Mouse (Mus musculus): ENCODE results near the gene Cuedc2.

Cuedc2 gene

GRCm38 (mm10) chr19:46338942-46339286 is 412 bp upstream of the Cuedc2 start:
- DNase-seq, result no peak

- peak in 1 of 2 experiments; percentile 33 for DNase-seq
Measured at GRCm38 (mm10) chr19:46337719-46338330, 677 bp downstream of the Cuedc2 start.

DNA sequence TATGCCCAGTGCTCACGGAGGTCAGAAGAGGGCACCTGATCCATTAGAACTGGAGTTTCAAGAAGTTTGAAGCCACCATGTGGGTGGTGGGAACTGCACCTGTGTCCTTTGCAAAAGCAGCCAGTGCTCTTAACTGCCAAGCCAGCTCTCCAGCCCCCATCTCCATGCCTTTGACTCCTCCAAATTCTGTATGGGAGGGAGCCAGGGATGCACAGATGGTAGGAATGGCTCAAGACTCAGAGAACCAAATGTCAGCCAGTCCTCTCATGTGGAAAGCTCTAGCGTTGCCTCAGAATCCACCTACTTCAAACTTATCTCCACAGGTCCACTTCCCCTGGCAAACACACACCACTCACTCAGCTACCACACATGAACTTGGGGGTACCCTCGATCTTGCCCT is 4.6 kb downstream of the Cuedc2 start:
- DNase-seq, result peak; percentile 86 to 89

DNA sequence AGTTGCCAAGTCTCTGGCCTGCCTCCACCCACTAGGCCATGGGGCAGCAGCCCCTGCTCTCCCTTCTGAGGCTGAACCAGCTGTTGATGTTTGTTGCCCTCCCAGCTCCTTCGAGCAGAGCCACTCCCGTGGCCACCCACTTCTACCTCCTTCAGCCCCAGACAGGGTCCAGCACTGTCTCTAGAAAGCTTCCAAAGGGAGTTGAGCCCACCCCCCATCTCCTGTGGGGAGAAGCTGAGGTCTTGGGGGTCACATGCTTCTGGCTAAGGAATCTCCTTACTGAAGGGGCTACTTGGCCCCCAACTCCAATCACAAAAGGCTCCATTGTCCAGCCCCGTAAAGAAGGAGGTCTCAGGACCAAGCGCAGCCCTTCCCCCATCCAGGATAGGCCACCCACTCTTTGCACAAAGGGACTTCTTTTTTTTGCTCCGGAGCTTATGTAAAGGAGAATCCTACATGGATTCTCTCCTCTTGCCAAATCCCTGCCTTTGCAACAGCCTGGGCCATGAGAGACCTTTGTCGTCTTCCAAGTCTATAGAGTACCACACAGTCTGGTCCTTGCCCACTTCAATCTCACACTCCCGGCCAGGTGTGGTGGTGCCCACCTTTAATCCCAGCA is 5.7 kb downstream of the Cuedc2 start:
- DNase-seq, result peak in 1 of 2 experiments; percentile 15

DNA sequence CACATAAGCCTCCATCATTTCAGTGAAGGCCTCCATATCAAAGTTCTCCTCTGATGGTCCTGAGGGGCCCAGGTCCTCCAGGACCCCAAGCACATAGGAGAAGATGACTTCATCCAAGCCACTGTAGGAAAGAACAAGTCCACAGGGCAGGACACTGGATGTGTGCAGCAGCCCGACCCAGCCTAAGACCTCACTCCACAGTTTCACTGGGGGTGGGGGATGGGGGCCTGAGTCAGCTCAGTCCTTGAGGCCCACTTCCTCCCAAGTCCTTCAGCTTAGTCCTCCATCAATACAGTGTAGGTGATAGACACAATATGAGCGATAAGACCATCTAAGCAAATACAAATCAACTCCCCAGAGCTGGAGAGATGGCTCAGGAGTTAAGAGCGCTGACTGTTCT is 6.6 kb downstream of the Cuedc2 start:
- peak in 1 of 2 experiments; percentile 29 for DNase-seq

DNA sequence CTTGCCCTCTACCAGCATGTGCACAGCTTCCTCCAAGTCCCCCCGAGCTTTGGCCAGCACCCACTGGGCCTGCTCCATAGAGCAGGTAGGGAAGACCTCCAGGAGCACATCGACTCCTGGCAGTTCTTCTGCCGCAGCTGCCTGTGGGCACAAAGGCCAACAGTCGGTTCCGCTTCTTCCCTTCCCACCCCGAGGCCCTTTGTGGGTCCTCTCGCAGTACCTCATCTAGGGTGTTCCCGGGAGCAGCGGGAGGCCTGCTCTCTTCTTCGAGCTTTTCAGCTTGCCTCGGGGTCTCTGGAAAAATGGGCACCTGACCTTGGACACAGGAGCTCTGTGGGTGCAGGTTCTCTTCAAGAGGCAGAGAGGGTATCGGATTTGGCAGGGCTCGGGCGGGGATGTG is 7.2 kb downstream of the Cuedc2 start:
- DNase-seq, result peak in 1 of 2 experiments; percentile 19

DNA sequence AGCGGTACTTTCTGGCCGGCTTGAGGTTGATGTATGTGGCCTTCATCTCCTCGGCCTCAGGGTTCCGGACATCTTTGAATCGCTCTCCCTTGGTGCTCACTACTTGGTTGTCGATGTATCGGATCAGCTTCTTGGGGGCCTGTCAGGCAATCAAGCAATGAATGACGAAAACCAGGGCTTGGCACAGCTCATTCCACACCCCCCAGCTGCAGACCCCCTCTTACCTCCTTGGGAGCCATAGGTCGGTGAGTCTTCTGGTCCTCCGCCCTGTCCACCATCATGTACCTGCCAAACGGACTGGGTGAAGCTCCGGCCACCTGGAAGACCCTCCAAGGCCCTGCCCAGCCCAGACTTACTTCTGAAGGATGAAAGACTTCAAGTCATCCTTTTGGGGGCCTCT is 7.8 kb downstream of the Cuedc2 start:
- DNase-seq, result peak in 1 of 2 experiments; percentile 15

DNA sequence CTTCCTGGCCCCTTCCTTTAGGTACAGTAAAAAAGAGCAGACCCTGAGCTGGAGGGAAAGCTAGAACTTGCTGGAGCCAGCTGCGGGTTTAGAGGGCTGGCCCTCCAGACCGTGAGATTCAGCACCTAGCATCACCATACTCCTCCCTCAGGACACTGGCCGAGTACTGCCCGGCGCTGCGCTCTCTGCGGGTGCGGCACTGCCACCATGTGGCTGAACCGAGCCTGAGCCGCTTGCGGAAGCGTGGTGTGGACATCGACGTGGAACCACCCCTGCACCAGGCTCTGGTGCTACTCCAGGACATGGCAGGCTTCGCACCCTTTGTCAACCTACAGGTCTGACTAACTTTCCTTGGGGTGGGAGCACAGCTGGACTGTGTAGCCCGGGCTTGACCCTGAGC is 8.6 kb downstream of the Cuedc2 start:
- DNase-seq, result peak; percentile 88 to 90

DNA sequence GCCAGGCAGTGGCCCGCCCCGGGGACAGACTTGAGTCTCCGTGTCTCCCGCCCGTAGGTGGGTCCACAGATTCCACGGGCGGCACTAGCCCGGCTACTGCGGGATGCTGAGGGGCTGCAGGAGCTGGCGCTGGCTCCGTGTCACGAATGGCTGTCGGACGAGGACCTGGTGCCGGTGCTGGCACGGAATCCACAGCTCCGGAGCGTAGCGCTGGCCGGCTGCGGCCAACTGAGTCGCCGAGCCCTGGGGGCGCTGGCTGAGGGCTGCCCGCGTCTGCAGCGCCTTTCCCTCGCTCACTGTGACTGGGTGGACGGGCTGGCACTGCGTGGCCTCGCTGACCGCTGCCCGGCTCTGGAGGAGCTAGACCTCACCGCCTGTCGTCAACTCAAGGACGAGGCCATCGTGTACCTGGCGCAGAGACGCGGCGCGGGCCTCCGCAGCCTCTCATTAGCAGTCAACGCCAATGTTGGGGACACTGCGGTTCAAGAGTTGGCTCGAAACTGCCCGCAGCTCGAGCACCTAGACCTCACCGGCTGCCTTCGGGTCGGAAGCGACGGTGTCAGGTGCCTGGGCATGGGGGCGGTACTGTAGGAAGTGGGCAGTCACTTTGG is 9.4 kb downstream of the Cuedc2 start:
- DNase-seq, result peak; percentile 74 to 76

DNA sequence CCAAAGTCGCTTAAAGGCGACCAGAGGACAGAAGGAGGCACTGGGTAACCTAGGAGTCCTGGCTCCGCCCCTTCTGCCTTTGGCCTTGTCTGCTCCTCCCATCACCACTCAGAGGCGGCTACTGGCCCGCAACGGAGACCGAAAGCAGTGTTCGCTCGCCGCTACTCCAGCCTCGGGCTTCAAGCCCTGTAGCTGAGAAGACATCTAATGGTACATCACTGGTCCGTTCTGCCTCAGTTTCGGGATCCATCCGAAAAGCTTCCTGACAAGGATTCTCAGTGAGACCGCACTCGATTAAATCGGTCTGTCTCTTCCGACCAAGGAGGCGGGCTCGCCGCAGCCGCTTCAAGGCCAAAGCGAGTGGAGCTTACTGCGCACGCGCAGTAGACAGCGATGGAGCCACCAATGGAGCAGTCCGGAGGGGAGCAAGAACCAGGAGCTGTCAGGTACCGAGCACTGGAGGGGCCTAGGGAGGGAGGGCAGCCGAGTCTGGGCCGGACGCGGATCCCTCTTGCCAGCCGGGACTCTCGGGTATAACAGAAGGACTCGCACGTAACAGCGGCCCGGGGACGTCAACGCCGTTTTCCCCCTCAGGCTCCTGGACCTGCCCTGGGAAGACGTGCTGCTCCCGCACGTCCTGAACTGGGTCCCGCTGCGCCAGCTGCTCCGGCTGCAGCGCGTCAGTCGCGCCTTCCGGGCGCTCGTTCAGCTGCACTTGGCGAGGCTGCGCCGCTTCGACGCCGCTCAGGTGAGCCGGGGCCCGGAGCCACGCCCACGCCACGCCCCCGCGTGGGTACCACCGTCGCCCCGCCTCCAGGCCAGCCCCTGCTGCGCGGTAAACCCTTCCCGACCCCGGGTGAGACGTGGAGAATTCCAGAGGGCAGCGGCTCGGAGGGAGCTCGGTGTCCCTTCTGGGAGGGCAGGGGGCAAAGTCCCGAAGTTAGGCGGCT is 10.1 kb downstream of the Cuedc2 start, which contains the start of gene Fbxl15:
Gene Fbxl15, plus strand, starts transcription at position 104 of the 950 bp plus-strand sequence.
- DNase-seq, result peak; percentile 96

DNA sequence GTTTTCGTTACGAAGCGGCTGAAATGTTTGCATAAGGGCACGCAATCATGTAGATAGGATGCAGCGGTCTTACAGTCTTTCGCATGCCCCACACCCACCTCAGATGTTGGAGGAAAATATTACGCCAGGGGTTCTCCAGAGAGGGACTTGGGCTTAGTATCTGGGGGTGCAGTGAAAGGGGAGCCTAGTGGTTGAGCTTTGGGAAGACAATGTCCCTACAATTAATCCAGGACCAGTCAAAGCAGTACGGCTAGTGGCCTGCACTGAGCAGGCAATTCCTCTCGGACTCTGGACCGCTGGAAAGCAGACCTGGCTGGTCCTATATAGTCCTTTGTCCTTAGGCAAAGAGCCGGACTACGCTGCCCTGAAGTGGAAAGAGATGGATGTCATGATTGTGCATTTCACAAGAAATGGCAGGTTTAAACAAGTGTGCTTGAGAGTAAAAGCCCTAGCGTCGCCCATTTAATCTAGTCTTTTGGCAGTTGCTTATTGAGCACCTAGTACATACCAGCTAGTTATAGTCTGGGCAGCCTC is 10.9 kb downstream of the Cuedc2 start:
- peak in 1 of 2 experiments; percentile 22 for DNase-seq

- peak; percentile 86 to 88 for DNase-seq
Measured at GRCm38 (mm10) chr19:46326756-46327305, 11.7 kb downstream of the Cuedc2 start, which contains the start of gene Psd. TSS of gene Psd (minus strand) at chr19:46327156.

DNA sequence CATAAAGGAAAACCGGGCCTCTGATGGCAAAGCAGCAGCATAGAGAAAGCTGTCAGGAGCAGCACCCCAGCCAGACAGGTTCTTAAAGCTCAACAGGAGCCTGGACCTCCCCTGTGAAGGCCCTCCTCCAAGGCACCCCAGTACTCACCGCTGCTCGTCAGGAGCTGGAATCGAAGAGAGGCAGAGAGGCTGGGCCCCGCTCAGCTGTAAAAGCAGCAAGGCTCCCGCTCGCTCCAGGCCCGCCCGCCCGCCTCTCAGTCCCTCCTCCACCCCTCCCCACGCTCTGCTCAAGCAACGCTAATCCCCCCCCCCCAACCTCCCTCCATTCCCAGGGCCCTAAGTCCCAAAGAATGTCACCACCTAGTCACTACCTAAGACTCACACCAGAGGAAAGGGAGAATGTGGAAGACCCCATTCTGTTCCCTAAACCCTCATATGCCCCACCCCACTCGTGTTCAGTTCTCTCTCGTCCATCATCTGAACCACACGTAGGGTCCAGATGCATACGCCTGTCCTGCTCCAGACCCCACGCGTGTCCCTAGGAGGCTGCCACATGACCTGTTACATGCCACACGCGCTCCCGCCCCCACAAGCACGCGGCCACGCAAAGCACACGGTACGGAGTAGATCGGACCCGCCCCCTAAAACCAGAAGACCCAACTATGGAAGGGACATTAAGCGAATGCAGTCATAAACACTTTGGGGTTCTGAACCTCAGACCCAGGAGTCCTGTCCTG is 12.3 kb downstream of the Cuedc2 start:
- peak; percentile 58 to 63 for DNase-seq

DNA sequence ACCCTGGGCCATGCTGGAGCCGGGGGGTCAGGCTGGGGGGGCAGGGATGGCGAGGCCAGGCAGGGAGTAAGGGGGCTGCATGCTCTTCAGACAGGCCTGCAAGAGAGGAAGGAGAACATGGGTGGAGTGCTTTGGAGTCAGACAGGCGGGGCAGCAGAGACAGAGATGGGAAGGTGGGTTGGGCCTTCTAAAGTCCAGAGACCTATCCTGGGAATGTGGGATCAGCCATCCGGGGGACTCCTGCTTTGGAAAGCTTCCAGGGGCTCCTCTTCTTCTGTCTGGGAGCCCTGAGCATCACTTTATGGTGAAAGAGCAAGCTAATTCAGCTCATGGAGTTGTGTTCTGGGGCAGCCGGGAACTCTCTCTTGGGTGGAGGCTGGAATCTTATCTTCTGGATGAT is 13.6 kb downstream of the Cuedc2 start:
- no peak for DNase-seq

- no peak for DNase-seq
Measured at GRCm38 (mm10) chr19:46324366-46324765, 14.1 kb downstream of the Cuedc2 start.

DNA sequence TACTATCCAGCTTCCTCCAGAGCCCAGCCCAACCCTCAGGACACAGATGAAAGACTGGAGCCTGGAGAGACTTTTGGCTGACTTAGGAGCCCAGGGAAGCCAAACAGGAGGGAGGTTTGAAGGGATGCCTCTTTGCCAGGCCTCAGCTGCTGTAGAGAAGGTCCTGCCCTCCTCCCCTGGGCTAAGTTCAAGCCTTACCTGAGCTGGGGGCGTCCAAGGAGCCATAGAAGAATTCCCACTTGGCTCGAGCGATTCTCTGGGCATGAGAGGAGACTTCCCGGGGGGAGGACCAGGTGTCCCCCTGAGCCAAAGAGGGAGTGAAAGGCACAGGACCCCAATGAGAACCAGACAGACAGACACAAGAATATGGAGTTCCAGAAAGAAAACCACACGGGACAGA is 14.8 kb downstream of the Cuedc2 start:
- no peak for DNase-seq

GRCm38 (mm10) chr19:46322996-46323572 is 15.4 kb downstream of the Cuedc2 start:
- DNase-seq, result no peak

GRCm38 (mm10) chr19:46322144-46322995 is 16.1 kb downstream of the Cuedc2 start:
- DNase-seq, result peak; percentile 48 to 50

GRCm38 (mm10) chr19:46321101-46321943 is 17.2 kb downstream of the Cuedc2 start:
- peak; percentile 78 to 79 for DNase-seq
